Mouse (Mus musculus): ENCODE measurements at regions not wholly inside any gene's neighbourhood (a gene's known extent, or its start where the extent isn't known, plus 50 kb on each side); places are given as distances from the start of the nearest gene placed in this dataset.

DNA sequence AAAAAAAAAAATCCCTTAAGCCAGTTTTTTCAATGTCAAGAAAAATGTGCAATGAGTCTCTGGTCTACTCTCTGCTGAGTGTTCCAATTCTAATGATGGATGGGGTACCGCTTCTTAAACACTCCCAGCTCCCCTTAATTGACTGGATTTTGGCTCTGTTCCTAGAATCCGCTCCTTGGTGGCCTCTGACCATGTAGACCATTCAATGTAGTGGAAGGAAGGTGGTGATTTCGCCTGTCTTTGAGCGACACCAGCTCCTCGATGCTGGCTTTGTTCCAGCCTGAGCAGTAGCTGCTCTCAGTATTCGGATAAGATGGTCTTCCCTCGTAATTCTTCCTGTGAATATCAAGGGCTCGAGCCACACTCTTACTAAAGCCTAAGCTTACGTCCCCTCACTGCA is 252.4 kb upstream of the Prox1 start:
- no peaks in the 10 kb centered on the region; the same call in 1 of the 2 replicates for H3K4me1 ChIP-seq (ENCODE audit: control insufficient read depth, insufficient read depth, low read length)
- 51% methylated on average over 9 of the region's 9 CpGs for WGBS (ENCODE audit: insufficient replicate concordance)
- H3K36me3 ChIP-seq (ENCODE audit: control insufficient read depth, insufficient read depth, low read length) = no peaks in the 10 kb centered on the region
- no peak overlapping the region for H3K27ac ChIP-seq (ENCODE audit: low read depth, low read length)
- ATAC-seq (replicated peaks; ENCODE audit: insufficient number of reproducible peaks, low FRiP score, low TSS enrichment) = no peak
- H3K4me3 ChIP-seq (ENCODE audit: low read depth, low read length) = no peak overlapping the region
- H3K9ac ChIP-seq (ENCODE audit: low read depth, low read length) = no peak overlapping the region
- H3K4me2 ChIP-seq = no peak overlapping the region
- no peaks in the 10 kb centered on the region for H3K27me3 ChIP-seq (ENCODE audit: control insufficient read depth, insufficient read depth, low read length)
- H3K9me3 ChIP-seq (replicated peaks; ENCODE audit: control insufficient read depth, low read length) = no peaks in the 10 kb centered on the region

DNA sequence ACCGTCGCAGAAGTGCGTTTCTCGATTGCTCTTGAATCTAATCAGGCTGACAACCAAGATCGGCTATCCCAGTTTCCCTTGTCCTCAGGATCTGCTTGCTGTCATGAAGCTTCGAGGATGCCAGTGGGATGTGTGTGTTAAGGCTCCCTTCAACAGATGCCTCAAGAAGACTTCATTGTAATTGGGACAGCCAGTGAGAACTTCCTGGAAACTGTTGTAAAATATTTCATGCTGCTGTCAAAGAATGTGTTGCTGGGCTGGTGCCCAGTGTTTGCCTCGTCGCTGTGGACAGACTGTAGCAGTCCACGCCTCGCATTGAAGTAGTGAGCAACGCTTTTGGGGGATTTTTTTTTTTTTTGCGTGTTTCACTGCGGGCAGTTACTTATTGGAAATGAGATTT is 249.2 kb upstream of the Prox1 start:
- Histone ChIP-seq H3K4me1 (ENCODE audit: control insufficient read depth, insufficient read depth, low read length) (no peaks in the 10 kb centered on the region; the same call in 1 of the 2 replicates), H3K27me3 (ENCODE audit: control insufficient read depth, insufficient read depth, low read length) (peaks cover 2% of the 10 kb centered on the region), H3K4me3 (ENCODE audit: low read depth, low read length) (no peak overlapping the region), H3K9ac (ENCODE audit: low read depth, low read length) (no peak overlapping the region), H3K4me2 (no peak overlapping the region), H3K9me3 (replicated peaks; ENCODE audit: control insufficient read depth, low read length) (no peaks in the 10 kb centered on the region), H3K27ac (ENCODE audit: low read depth, low read length) (no peak overlapping the region), H3K36me3 (ENCODE audit: control insufficient read depth, insufficient read depth, low read length) (no peaks in the 10 kb centered on the region)
- 72% methylated on average over 13 of the region's 13 CpGs for WGBS (ENCODE audit: insufficient replicate concordance)
- no peak for ATAC-seq (replicated peaks; ENCODE audit: insufficient number of reproducible peaks, low FRiP score, low TSS enrichment)

DNA sequence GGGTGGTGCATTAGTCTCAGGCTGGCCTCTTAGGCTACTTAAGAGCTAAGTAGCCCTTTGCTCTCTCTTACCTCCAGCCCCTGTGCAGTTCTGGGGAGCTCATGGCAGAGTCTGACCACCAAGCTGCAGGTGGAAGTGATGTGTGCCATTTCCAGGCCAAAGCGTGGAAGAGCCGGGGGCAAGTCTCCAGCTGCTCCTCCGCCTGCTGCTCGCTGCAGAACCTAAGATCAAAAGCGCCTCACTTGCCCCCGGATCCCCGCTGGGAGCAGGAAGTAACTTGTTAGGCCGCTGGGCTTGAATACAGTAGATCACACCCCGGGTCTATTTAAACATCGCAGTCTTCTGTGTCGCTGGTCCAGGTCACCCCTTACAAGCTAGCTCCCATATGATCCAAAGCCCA is 246.8 kb upstream of the Prox1 start:
- ATAC-seq (replicated peaks; ENCODE audit: insufficient number of reproducible peaks, low FRiP score, low TSS enrichment) = no peak
- H3K4me3 ChIP-seq (ENCODE audit: low read depth, low read length) = no peak overlapping the region
- 15% methylated on average over 11 of the region's 11 CpGs for WGBS (ENCODE audit: insufficient replicate concordance)

DNA sequence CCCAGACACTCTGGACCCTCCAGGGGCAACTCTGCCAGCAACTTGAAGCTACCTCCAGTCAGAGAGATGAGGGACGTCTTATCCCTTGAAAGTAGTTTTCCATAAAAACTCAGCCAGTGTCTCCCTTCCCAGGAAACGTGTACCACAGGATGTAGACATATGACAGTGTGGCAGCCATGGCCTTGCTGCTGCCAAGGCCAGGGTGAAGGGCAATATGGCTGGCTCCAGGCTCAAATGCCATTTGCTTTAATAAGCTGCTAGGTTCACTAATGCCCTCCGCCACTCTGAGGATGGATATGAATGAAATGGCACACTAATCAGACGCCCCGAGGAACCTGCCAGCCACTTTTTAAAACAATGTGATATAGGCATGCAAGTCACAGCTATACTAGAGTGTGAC is 241.2 kb upstream of the Prox1 start:
- no peak for ATAC-seq (replicated peaks; ENCODE audit: insufficient number of reproducible peaks, low FRiP score, low TSS enrichment)
- Histone ChIP-seq H3K9ac (ENCODE audit: low read depth, low read length) (no peak overlapping the region), H3K4me2 (no peak overlapping the region), H3K36me3 (ENCODE audit: control insufficient read depth, insufficient read depth, low read length) (no peaks in the 10 kb centered on the region), H3K4me1 (ENCODE audit: control insufficient read depth, insufficient read depth, low read length) (no peaks in the 10 kb centered on the region), H3K27ac (ENCODE audit: low read depth, low read length) (no peak overlapping the region), H3K27me3 (ENCODE audit: control insufficient read depth, insufficient read depth, low read length) (no peaks in the 10 kb centered on the region), H3K4me3 (ENCODE audit: low read depth, low read length) (no peak overlapping the region), H3K9me3 (replicated peaks; ENCODE audit: control insufficient read depth, low read length) (no peaks in the 10 kb centered on the region)
- 80% methylated on average over 5 of the region's 5 CpGs for WGBS (ENCODE audit: insufficient replicate concordance)

More for the DNA sequence above, 246.8 kb upstream of the Prox1 start:
- Histone ChIP-seq H3K27me3 (ENCODE audit: control insufficient read depth, insufficient read depth, low read length) (peaks cover 2% of the 10 kb centered on the region), H3K4me2 (no peak overlapping the region), H3K27ac (ENCODE audit: low read depth, low read length) (no peak overlapping the region), H3K9ac (ENCODE audit: low read depth, low read length) (no peak overlapping the region), H3K36me3 (ENCODE audit: control insufficient read depth, insufficient read depth, low read length) (no peaks in the 10 kb centered on the region), H3K9me3 (replicated peaks; ENCODE audit: control insufficient read depth, low read length) (no peaks in the 10 kb centered on the region), H3K4me1 (ENCODE audit: control insufficient read depth, insufficient read depth, low read length) (no peaks in the 10 kb centered on the region; the same call in 1 of the 2 replicates)

DNA sequence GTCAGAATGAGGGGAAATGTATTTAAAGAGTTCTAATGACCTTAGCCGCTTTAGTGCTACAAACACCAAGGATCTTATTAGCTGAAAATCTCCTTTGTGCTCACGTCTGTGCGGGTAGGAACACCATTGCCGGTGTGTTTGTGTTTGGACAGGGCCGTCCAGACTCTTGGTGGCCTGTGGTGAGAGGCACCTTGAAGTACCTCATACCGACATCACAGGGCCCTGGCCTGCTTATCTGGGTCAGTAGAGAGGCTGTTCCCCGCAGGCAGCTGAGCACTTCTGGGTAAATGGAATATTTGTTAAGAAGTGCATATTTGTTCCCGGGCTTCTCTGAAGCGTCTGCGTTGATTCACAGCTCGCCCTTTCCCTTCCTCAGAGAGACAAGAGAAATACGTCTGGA is 232.8 kb upstream of the Prox1 start:
- Histone ChIP-seq H3K9ac (ENCODE audit: low read depth, low read length) (no peak overlapping the region), H3K36me3 (ENCODE audit: control insufficient read depth, insufficient read depth, low read length) (no peaks in the 10 kb centered on the region), H3K4me2 (no peak overlapping the region), H3K4me3 (ENCODE audit: low read depth, low read length) (no peak overlapping the region), H3K4me1 (ENCODE audit: control insufficient read depth, insufficient read depth, low read length) (0 out of 2 replicates have a peak, but pooled peaks cover 2% of the 10 kb centered on the region), H3K9me3 (replicated peaks; ENCODE audit: control insufficient read depth, low read length) (no peaks in the 10 kb centered on the region), H3K27ac (ENCODE audit: low read depth, low read length) (no peak overlapping the region), H3K27me3 (ENCODE audit: control insufficient read depth, insufficient read depth, low read length) (no peaks in the 10 kb centered on the region)
- WGBS (ENCODE audit: insufficient replicate concordance) = 44% methylated on average over 12 of the region's 12 CpGs
- no peak for ATAC-seq (replicated peaks; ENCODE audit: insufficient number of reproducible peaks, low FRiP score, low TSS enrichment)

DNA sequence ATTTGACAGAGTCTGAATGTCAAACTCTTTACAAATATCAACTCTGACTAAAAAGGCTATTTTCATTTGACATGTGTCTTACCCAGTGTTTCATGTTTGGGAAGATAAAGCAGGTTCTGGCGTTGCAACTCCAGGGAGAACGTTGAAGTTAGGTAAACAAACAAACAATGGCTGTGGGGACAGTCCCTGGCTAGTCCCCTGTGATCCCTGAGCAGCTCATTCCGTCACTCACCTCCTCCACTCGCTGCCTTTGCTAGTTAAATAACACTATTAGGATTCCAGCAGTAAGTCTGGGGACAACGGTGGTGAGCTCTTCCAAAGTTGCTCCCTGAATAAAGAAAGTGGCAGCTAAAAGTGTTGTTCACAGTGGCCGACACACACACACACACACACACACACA is 227.8 kb upstream of the Prox1 start:
- Histone ChIP-seq H3K9me3 (replicated peaks; ENCODE audit: control insufficient read depth, low read length) (no peaks in the 10 kb centered on the region), H3K4me2 (no peak overlapping the region), H3K27me3 (ENCODE audit: control insufficient read depth, insufficient read depth, low read length) (no peaks in the 10 kb centered on the region), H3K4me3 (ENCODE audit: low read depth, low read length) (no peak overlapping the region), H3K27ac (ENCODE audit: low read depth, low read length) (no peak overlapping the region), H3K36me3 (ENCODE audit: control insufficient read depth, insufficient read depth, low read length) (no peaks in the 10 kb centered on the region), H3K9ac (ENCODE audit: low read depth, low read length) (no peak overlapping the region), H3K4me1 (ENCODE audit: control insufficient read depth, insufficient read depth, low read length) (no peaks in the 10 kb centered on the region)
- ATAC-seq (replicated peaks; ENCODE audit: insufficient number of reproducible peaks, low FRiP score, low TSS enrichment) = no peak
- 38% methylated on average over 6 of the region's 6 CpGs for WGBS (ENCODE audit: insufficient replicate concordance)

DNA sequence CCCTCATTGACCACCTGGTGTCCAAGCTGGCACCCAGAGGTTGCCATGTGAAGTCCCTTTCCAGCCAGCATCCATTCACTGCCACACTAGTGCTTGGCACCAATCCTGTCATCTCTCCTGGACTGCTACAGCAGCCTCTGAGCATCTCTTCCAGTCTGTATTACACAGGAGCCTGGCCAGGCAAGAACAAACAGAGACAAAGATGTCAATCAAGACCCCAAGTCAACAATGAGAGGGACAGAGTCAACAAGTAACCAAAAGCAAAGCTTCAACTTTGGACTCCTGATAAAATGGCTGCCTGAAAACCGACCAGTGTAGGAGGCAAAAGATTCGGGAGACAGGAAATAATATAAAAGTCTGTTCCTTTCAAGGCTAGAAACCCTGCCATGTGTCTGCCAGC is 227.3 kb upstream of the Prox1 start:
- H3K9me3 ChIP-seq (replicated peaks; ENCODE audit: control insufficient read depth, low read length) = no peaks in the 10 kb centered on the region
- no peak overlapping the region for H3K4me2 ChIP-seq
- H3K4me3 ChIP-seq (ENCODE audit: low read depth, low read length) = no peak overlapping the region
- no peak overlapping the region for H3K9ac ChIP-seq (ENCODE audit: low read depth, low read length)
- H3K4me1 ChIP-seq (ENCODE audit: control insufficient read depth, insufficient read depth, low read length) = no peaks in the 10 kb centered on the region
- H3K27me3 ChIP-seq (ENCODE audit: control insufficient read depth, insufficient read depth, low read length) = no peaks in the 10 kb centered on the region
- no peak for ATAC-seq (replicated peaks; ENCODE audit: insufficient number of reproducible peaks, low FRiP score, low TSS enrichment)
- 35% methylated on average over 2 of the region's 2 CpGs for WGBS (ENCODE audit: insufficient replicate concordance)
- H3K27ac ChIP-seq (ENCODE audit: low read depth, low read length) = no peak overlapping the region
- H3K36me3 ChIP-seq (ENCODE audit: control insufficient read depth, insufficient read depth, low read length) = no peaks in the 10 kb centered on the region

DNA sequence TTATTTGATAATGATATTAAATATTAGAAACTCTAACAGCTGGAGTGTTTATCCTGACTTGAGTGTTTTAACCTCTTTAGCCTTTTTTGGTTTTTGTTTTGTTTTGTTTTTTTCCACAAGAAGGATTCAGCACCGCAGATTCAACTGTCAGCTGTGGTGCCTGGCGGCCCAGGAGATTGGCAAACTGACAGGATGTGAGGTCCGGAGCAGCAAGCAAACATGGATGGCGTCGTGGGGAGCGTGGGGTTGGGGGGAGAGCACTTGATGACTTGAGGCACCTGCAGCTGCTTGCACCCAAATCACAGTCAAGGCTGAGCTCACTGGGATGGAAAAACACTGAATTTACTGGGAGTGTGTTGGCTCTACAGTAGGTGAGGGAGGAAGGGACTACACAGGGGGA is 222.5 kb upstream of the Prox1 start:
- Histone ChIP-seq H3K27ac (ENCODE audit: low read depth, low read length) (no peak overlapping the region), H3K27me3 (ENCODE audit: control insufficient read depth, insufficient read depth, low read length) (no peaks in the 10 kb centered on the region), H3K4me1 (ENCODE audit: control insufficient read depth, insufficient read depth, low read length) (no peaks in the 10 kb centered on the region), H3K36me3 (ENCODE audit: control insufficient read depth, insufficient read depth, low read length) (no peaks in the 10 kb centered on the region), H3K4me2 (no peak overlapping the region), H3K9ac (ENCODE audit: low read depth, low read length) (no peak overlapping the region), H3K9me3 (replicated peaks; ENCODE audit: control insufficient read depth, low read length) (no peaks in the 10 kb centered on the region), H3K4me3 (ENCODE audit: low read depth, low read length) (no peak overlapping the region)
- no peak for ATAC-seq (replicated peaks; ENCODE audit: insufficient number of reproducible peaks, low FRiP score, low TSS enrichment)
- WGBS (ENCODE audit: insufficient replicate concordance) = 77% methylated on average over 6 of the region's 6 CpGs

DNA sequence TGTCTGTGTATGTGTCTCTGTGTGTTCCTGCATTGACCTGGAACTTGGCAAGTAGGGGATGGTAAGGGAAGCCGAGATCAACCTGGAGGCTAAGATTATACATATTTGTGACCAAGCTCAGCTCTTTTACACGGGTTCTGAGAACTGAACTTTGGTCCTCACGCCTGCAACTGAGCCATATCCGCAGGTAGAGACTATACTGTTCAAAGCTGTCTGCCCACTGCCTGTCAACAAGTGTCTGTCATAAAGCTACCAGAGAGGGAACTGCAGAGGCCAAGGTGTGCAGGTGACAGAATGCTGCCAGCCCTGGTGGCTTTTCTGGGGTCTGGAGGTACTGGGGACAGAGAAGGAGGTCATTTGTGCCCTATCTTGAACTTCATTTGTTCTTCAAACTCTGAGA is 218.3 kb upstream of the Prox1 start:
- no peak overlapping the region for H3K4me2 ChIP-seq
- no peak overlapping the region for H3K4me3 ChIP-seq (ENCODE audit: low read depth, low read length)
- 79% methylated on average over 4 of the region's 4 CpGs for WGBS (ENCODE audit: insufficient replicate concordance)
- 0 out of 2 replicates have a peak, but pooled peaks cover 2% of the 10 kb centered on the region for H3K27me3 ChIP-seq (ENCODE audit: control insufficient read depth, insufficient read depth, low read length)
- ATAC-seq (replicated peaks; ENCODE audit: insufficient number of reproducible peaks, low FRiP score, low TSS enrichment) = no peak
- no peaks in the 10 kb centered on the region for H3K9me3 ChIP-seq (replicated peaks; ENCODE audit: control insufficient read depth, low read length)
- no peaks in the 10 kb centered on the region for H3K4me1 ChIP-seq (ENCODE audit: control insufficient read depth, insufficient read depth, low read length)
- H3K36me3 ChIP-seq (ENCODE audit: control insufficient read depth, insufficient read depth, low read length) = no peaks in the 10 kb centered on the region
- H3K9ac ChIP-seq (ENCODE audit: low read depth, low read length) = no peak overlapping the region
- H3K27ac ChIP-seq (ENCODE audit: low read depth, low read length) = no peak overlapping the region
